Mouse (Mus musculus): ENCODE data around the gene Slc36a1. TPM values are rescaled to one million over a fixed set of nuclear protein-coding genes. Genes with fewer than 3 reads are reported as not detected.
A peak's percentile ranks its signal among the peaks of the same experiment; 100 is the strongest.

The Slc36a1 gene
- 10 to 100 TPM; 52.1 to 55.3 TPM for total RNA-seq (2021)
- long read RNA-seq, experiment 1, partial matches to known transcripts, result 9 of 26 reads
- long read RNA-seq, experiment 1, other reads (novel, unspliced or antisense), result 17 of 26 reads
- long read RNA-seq, experiment 2, partial matches to known transcripts, result 12 of 27 reads
- long read RNA-seq, experiment 2, other reads (novel, unspliced or antisense), result 15 of 27 reads

- TF ChIP-seq CTCF (conservative IDR thresholded peaks at IDR 0.05), result peak; percentile 99
- Histone ChIP-seq H3K4me3 (peak within 1 kb of the TSS; percentile 76), H3K27ac (peak within 1 kb of the TSS; percentile 92)
- DNase-seq (ENCODE audit: low spot score in 2 of 2), result peak; percentile 95 to 98
Measured at GRCm38 (mm10) chr11:55204159-55204596, at the start of gene Slc36a1. TSS of gene Slc36a1 (plus strand) at chr11:55204350.

GRCm38 (mm10) chr11:55154398-55155069 lies 49.6 kb upstream of the Slc36a1 start:
- no peak overlapping the region for H3K27ac ChIP-seq
- DNase-seq (ENCODE audit: low spot score in 2 of 2), result no peak
- no peak overlapping the region for H3K4me3 ChIP-seq
- TF ChIP-seq CTCF (conservative IDR thresholded peaks at IDR 0.05), result no peak

GRCm38 (mm10) chr11:55155070-55155421 lies 49.1 kb upstream of the Slc36a1 start:
- TF ChIP-seq CTCF (conservative IDR thresholded peaks at IDR 0.05), result no peak
- no peak for DNase-seq (ENCODE audit: low spot score in 2 of 2)
- H3K27ac ChIP-seq, result no peak overlapping the region
- H3K4me3 ChIP-seq, result no peak overlapping the region

GRCm38 (mm10) chr11:55158785-55159359 lies 45.3 kb upstream of the Slc36a1 start:
- DNase-seq (ENCODE audit: low spot score in 2 of 2), result peak; percentile 62 to 80
- TF ChIP-seq CTCF (conservative IDR thresholded peaks at IDR 0.05), result peak; percentile 94
- Histone ChIP-seq H3K27ac (no peak overlapping the region), H3K4me3 (no peak overlapping the region)

GRCm38 (mm10) chr11:55162670-55163069 lies 41.5 kb upstream of the Slc36a1 start:
- DNase-seq (ENCODE audit: low spot score in 2 of 2), result peak; percentile 51 to 64
- Histone ChIP-seq H3K4me3 (no peak overlapping the region), H3K27ac (no peak overlapping the region)
- peak; percentile 86 for TF ChIP-seq CTCF (conservative IDR thresholded peaks at IDR 0.05)

GRCm38 (mm10) chr11:55164723-55165122 lies 39.4 kb upstream of the Slc36a1 start:
- Histone ChIP-seq H3K4me3 (no peak overlapping the region), H3K27ac (no peak overlapping the region)
- peak; percentile 88 for TF ChIP-seq CTCF (conservative IDR thresholded peaks at IDR 0.05)
- peak; percentile 24 to 66 for DNase-seq (ENCODE audit: low spot score in 2 of 2)

- DNase-seq (ENCODE audit: low spot score in 2 of 2), result no peak
- Histone ChIP-seq H3K4me3 (no peak overlapping the region), H3K27ac (no peak overlapping the region)
- no peak for TF ChIP-seq CTCF (conservative IDR thresholded peaks at IDR 0.05)
Measured at GRCm38 (mm10) chr11:55165748-55166147, 38.4 kb upstream of the Slc36a1 start.

GRCm38 (mm10) chr11:55168504-55168903 lies 35.6 kb upstream of the Slc36a1 start:
- no peak overlapping the region for H3K27ac ChIP-seq

GRCm38 (mm10) chr11:55168914-55169313 lies 35.2 kb upstream of the Slc36a1 start:
- DNase-seq (ENCODE audit: low spot score in 2 of 2), result no peak
- Histone ChIP-seq H3K4me3 (no peak overlapping the region), H3K27ac (no peak overlapping the region)
- TF ChIP-seq CTCF (conservative IDR thresholded peaks at IDR 0.05), result no peak

More at GRCm38 (mm10) chr11:55168504-55168903, 35.6 kb upstream of the Slc36a1 start:
- H3K4me3 ChIP-seq, result no peak overlapping the region
- DNase-seq (ENCODE audit: low spot score in 2 of 2), result no peak
- TF ChIP-seq CTCF (conservative IDR thresholded peaks at IDR 0.05), result no peak

GRCm38 (mm10) chr11:55170501-55170900 lies 33.6 kb upstream of the Slc36a1 start:
- no peak for TF ChIP-seq CTCF (conservative IDR thresholded peaks at IDR 0.05)
- H3K27ac ChIP-seq, result no peak overlapping the region
- no peak for DNase-seq (ENCODE audit: low spot score in 2 of 2)
- no peak overlapping the region for H3K4me3 ChIP-seq

GRCm38 (mm10) chr11:55178830-55179229 lies 25.3 kb upstream of the Slc36a1 start:
- no peak for DNase-seq (ENCODE audit: low spot score in 2 of 2)
- no peak overlapping the region for H3K27ac ChIP-seq
- H3K4me3 ChIP-seq, result no peak overlapping the region
- TF ChIP-seq CTCF (conservative IDR thresholded peaks at IDR 0.05), result no peak

- Histone ChIP-seq H3K27ac (no peak overlapping the region), H3K4me3 (no peak overlapping the region)
- no peak for TF ChIP-seq CTCF (conservative IDR thresholded peaks at IDR 0.05)
- no peak for DNase-seq (ENCODE audit: low spot score in 2 of 2)
Measured at GRCm38 (mm10) chr11:55179856-55180255, 24.3 kb upstream of the Slc36a1 start.

GRCm38 (mm10) chr11:55183124-55183523 lies 21.0 kb upstream of the Slc36a1 start:
- no peak for DNase-seq (ENCODE audit: low spot score in 2 of 2)
- Histone ChIP-seq H3K4me3 (no peak overlapping the region), H3K27ac (no peak overlapping the region)
- no peak for TF ChIP-seq CTCF (conservative IDR thresholded peaks at IDR 0.05)

GRCm38 (mm10) chr11:55184246-55184645 lies 19.9 kb upstream of the Slc36a1 start:
- H3K27ac ChIP-seq, result no peak overlapping the region
- TF ChIP-seq CTCF (conservative IDR thresholded peaks at IDR 0.05), result no peak
- H3K4me3 ChIP-seq, result no peak overlapping the region
- no peak for DNase-seq (ENCODE audit: low spot score in 2 of 2)

Data from layer of hippocampus, adult 2 months (tissue).